Mouse (Mus musculus): ENCODE measurements around the gene Gm44596. TPM values are rescaled to one million over a fixed set of nuclear protein-coding genes. Genes with fewer than 3 reads are reported as not detected.
A peak's percentile ranks its signal among the peaks of the same experiment; 100 is the strongest.

Gene Gm44596
- polyA plus RNA-seq, 1 experiment from 2014 or later, result not detected

DNA sequence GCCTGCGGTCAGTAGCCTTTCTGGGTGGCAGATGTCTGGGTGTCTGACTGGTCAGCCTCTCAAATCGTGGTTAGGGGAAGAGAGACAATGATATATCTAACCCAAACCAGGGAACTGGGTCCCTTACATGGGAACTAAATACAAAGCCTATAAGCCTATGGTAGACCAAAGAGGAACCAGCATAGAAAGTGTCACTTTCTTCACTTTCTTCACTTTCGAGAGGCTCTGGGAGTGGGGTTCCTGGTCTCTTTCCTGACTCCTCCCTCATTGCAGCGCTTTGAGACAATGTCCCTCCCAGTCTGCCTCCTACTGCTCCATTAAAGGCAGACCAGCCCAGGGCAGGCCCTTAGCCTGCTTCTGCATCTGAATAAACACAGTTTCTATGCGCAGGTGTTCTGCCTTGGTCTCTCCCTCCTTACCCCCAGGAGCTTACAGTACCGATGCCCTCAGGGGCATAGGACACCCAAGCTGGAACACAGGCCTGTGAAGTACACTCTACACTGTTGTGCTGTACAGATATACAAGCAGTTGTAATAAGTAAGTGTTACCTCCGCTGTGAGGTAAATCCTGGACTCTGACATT is 33.3 kb downstream of the Gm44596 start:
- no peak overlapping the region for H3K9ac ChIP-seq (replicated peaks; ENCODE audit: low read depth)
- H3K27me3 ChIP-seq (replicated peaks; ENCODE audit: insufficient read depth, low read length), result no peaks in the 10 kb centered on the region
- no peak overlapping the region for H3K27ac ChIP-seq (ENCODE audit: low read length)
- H3K9me3 ChIP-seq (ENCODE audit: low read length), result no peaks in the 10 kb centered on the region
- DNase-seq (ENCODE audit: low spot score) (no peak), ATAC-seq (no peak)
- no peak overlapping the region for H3K4me2 ChIP-seq (replicated peaks; ENCODE audit: low read depth, low read length)
- no peaks in the 10 kb centered on the region for H3K4me1 ChIP-seq (ENCODE audit: insufficient read depth, low read depth, low read length)
- 89% methylated on average over 7 of the region's 7 CpGs for WGBS
- TF ChIP-seq EP300 (IDR thresholded peaks at IDR 0.05), result no peak
- no peak for TF ChIP-seq CTCF (IDR thresholded peaks at IDR 0.05)
- H3K36me3 ChIP-seq (ENCODE audit: insufficient read depth, low read length), result peaks cover 23% of the 10 kb centered on the region; the same call in 1 of the 2 replicates
- no peak overlapping the region for H3K4me3 ChIP-seq (ENCODE audit: low read depth, low read length)

DNA sequence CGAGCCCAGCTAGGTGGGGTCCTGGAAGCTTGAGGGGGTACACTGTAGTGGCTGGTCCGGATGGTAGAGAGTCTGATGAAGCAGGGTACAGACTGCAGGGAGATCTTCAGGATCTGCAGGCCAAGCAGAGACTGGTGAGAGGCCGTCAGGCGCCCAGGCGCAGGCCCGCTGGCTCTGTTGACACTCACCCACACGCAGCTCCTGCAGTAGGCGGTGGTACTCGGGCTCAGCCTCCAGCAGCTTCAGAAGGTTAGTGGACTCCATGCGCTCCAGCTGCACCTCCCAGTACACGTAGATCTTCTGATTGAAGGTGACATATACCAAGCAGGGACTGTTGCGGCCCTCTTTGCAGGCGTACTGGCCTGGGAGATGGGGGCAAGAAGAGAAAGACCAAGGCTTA is 35.0 kb downstream of the Gm44596 start:
- H3K27me3 ChIP-seq (replicated peaks; ENCODE audit: insufficient read depth, low read length), result no peaks in the 10 kb centered on the region
- TF ChIP-seq CTCF (IDR thresholded peaks at IDR 0.05) (no peak), EP300 (IDR thresholded peaks at IDR 0.05) (no peak)
- H3K4me1 ChIP-seq (ENCODE audit: insufficient read depth, low read depth, low read length), result no peaks in the 10 kb centered on the region
- DNase-seq (ENCODE audit: low spot score) (no peak), ATAC-seq (no peak)
- 89% methylated on average over 13 of the region's 13 CpGs for WGBS
- H3K27ac ChIP-seq (ENCODE audit: low read length), result no peak overlapping the region
- H3K9ac ChIP-seq (replicated peaks; ENCODE audit: low read depth), result no peak overlapping the region
- H3K4me3 ChIP-seq (ENCODE audit: low read depth, low read length), result no peak overlapping the region
- H3K4me2 ChIP-seq (replicated peaks; ENCODE audit: low read depth, low read length), result no peak overlapping the region
- no peaks in the 10 kb centered on the region for H3K9me3 ChIP-seq (ENCODE audit: low read length)
- H3K36me3 ChIP-seq (ENCODE audit: insufficient read depth, low read length), result peaks cover 23% of the 10 kb centered on the region; the same call in 1 of the 2 replicates

DNA sequence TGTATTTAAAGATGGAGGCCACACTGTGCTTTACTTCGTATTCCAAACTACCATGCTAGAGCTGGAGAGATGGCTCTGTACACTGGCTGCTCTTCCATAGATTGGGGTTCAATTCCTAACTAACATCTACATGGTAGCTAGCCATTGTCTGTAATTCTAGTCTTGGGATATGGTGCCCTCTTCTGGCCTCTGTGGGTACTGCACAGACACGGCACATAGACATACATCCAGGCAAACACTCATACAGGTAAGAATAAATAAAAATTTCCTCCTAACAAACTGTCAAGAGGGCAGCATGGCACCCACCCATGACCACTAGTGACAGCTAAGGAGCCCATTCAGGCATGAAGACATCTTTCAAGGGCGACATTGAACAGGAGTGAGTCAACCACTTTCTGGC is 35.8 kb downstream of the Gm44596 start:
- H3K9me3 ChIP-seq (ENCODE audit: low read length), result no peaks in the 10 kb centered on the region
- DNase-seq (ENCODE audit: low spot score), result peak; percentile 65
- H3K27me3 ChIP-seq (replicated peaks; ENCODE audit: insufficient read depth, low read length), result no peaks in the 10 kb centered on the region
- no peak overlapping the region for H3K4me2 ChIP-seq (replicated peaks; ENCODE audit: low read depth, low read length)
- H3K9ac ChIP-seq (replicated peaks; ENCODE audit: low read depth), result no peak overlapping the region
- H3K27ac ChIP-seq (ENCODE audit: low read length), result no peak overlapping the region
- ATAC-seq, result peak; percentile 69
- no peaks in the 10 kb centered on the region for H3K4me1 ChIP-seq (ENCODE audit: insufficient read depth, low read depth, low read length)
- H3K36me3 ChIP-seq (ENCODE audit: insufficient read depth, low read length), result peaks cover 23% of the 10 kb centered on the region; the same call in 1 of the 2 replicates
- 12% methylated on average over 3 of the region's 3 CpGs for WGBS
- TF ChIP-seq CTCF (IDR thresholded peaks at IDR 0.05) (peak; percentile 94), EP300 (IDR thresholded peaks at IDR 0.05) (no peak)
- no peak overlapping the region for H3K4me3 ChIP-seq (ENCODE audit: low read depth, low read length)

DNA sequence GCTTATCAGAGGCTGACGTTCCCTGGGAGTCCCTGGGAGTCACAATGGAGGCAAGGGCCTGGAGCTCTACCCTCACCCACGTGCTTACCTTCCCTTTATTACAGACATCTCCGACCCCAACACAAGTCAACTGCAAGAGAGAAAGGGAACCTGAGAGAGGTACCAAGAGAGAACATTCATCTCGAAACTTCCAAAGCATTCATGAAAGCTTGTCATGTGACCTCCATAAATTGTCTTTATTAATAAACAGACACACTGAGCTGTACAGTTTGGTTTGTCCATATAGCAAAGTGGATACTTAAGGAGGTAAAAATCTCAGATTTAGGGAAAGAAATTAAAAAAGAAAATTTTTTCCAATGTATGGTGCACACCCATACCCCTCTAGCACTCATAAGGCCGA is 40.9 kb downstream of the Gm44596 start:
- Histone ChIP-seq H3K4me3 (ENCODE audit: low read depth, low read length) (no peak overlapping the region), H3K36me3 (ENCODE audit: insufficient read depth, low read length) (0 out of 2 replicates have a peak, but pooled peaks cover 12% of the 10 kb centered on the region), H3K4me2 (replicated peaks; ENCODE audit: low read depth, low read length) (no peak overlapping the region), H3K9ac (replicated peaks; ENCODE audit: low read depth) (no peak overlapping the region), H3K27me3 (replicated peaks; ENCODE audit: insufficient read depth, low read length) (no peaks in the 10 kb centered on the region), H3K4me1 (ENCODE audit: insufficient read depth, low read depth, low read length) (no peaks in the 10 kb centered on the region), H3K9me3 (ENCODE audit: low read length) (no peaks in the 10 kb centered on the region), H3K27ac (ENCODE audit: low read length) (no peak overlapping the region)
- no peak for ATAC-seq
- TF ChIP-seq CTCF (IDR thresholded peaks at IDR 0.05), result no peak
- TF ChIP-seq EP300 (IDR thresholded peaks at IDR 0.05), result no peak
- DNase-seq (ENCODE audit: low spot score), result no peak
- WGBS, result 78% methylated on average over 5 of the region's 5 CpGs

DNA sequence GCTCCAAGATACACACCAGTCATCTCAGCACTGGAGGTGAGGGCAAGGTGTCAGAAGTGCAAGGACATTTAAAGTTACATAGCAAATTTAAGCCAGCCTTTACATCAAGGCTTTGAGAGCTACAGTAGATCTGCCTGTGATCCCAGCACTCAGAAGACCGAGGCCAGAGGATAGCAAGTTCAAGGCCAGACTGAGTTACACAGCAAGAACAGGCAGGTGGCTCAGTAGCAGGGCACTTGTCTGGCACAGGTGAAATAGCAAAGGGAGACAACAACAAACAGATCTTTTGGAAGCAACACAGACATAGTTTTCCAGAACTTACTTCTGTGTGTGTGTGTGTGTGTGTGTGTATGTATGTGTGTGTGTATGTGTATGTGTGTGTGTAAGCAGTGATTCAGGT is 42.8 kb downstream of the Gm44596 start:
- no peak overlapping the region for H3K4me3 ChIP-seq (ENCODE audit: low read depth, low read length)
- TF ChIP-seq CTCF (IDR thresholded peaks at IDR 0.05) (no peak), EP300 (IDR thresholded peaks at IDR 0.05) (no peak)
- no peak for ATAC-seq
- H3K27ac ChIP-seq (ENCODE audit: low read length), result no peak overlapping the region
- H3K9ac ChIP-seq (replicated peaks; ENCODE audit: low read depth), result no peak overlapping the region
- no peaks in the 10 kb centered on the region for H3K36me3 ChIP-seq (ENCODE audit: insufficient read depth, low read length)
- 89% methylated on average over 1 of the region's 1 CpGs for WGBS
- no peak overlapping the region for H3K4me2 ChIP-seq (replicated peaks; ENCODE audit: low read depth, low read length)
- H3K4me1 ChIP-seq (ENCODE audit: insufficient read depth, low read depth, low read length), result no peaks in the 10 kb centered on the region
- no peaks in the 10 kb centered on the region for H3K27me3 ChIP-seq (replicated peaks; ENCODE audit: insufficient read depth, low read length)
- H3K9me3 ChIP-seq (ENCODE audit: low read length), result no peaks in the 10 kb centered on the region
- DNase-seq (ENCODE audit: low spot score), result no peak

DNA sequence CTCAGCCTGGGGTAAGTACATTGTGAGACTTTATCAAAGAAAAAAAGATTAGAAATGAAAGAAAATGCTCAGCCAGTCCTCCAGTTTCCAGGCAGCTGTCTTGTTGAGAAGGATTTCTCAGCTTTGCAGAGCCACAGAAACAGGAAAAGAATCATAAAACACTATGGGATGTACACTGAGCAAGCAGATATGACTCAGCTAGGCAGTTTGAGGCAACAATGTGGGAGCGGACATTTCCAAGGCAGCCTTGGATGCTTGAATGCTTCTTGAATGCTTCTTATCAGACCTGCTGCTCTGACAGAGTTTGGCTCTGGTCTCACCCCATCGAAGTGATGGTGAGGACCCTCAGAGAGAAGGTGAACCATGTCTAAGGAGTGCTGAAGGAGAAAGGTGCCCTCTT is 45.7 kb downstream of the Gm44596 start:
- no peaks in the 10 kb centered on the region for H3K36me3 ChIP-seq (ENCODE audit: insufficient read depth, low read length)
- H3K27me3 ChIP-seq (replicated peaks; ENCODE audit: insufficient read depth, low read length), result no peaks in the 10 kb centered on the region
- no peak overlapping the region for H3K4me2 ChIP-seq (replicated peaks; ENCODE audit: low read depth, low read length)
- no peaks in the 10 kb centered on the region for H3K9me3 ChIP-seq (ENCODE audit: low read length)
- DNase-seq (ENCODE audit: low spot score), result no peak
- H3K4me1 ChIP-seq (ENCODE audit: insufficient read depth, low read depth, low read length), result no peaks in the 10 kb centered on the region
- no peak for ATAC-seq
- no peak overlapping the region for H3K9ac ChIP-seq (replicated peaks; ENCODE audit: low read depth)
- no peak for TF ChIP-seq EP300 (IDR thresholded peaks at IDR 0.05)
- H3K4me3 ChIP-seq (ENCODE audit: low read depth, low read length), result no peak overlapping the region
- no peak overlapping the region for H3K27ac ChIP-seq (ENCODE audit: low read length)
- 74% methylated on average over 2 of the region's 2 CpGs for WGBS

DNA sequence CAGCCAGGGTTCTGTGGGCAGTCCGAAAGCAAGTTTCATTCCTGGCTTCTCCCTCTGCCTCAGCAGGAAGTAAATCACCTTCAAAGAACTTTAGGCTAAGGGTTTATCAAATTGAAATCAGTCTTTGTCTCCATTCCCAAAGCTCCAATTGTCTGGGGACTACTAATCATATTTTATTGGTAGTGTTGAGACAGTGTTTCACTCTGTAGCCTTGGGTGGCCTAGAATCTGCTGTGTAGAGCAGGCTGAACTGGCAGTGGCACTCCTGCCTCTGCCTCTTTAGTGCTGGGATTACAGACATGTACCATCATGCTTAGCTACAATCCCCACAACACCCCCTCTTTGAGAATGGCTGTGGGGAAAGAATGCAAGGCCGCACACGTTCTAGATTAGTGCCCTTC is 46.2 kb downstream of the Gm44596 start:
- DNase-seq (ENCODE audit: low spot score) (no peak), ATAC-seq (no peak)
- Histone ChIP-seq H3K27ac (ENCODE audit: low read length) (no peak overlapping the region), H3K4me1 (ENCODE audit: insufficient read depth, low read depth, low read length) (no peaks in the 10 kb centered on the region), H3K9ac (replicated peaks; ENCODE audit: low read depth) (no peak overlapping the region), H3K9me3 (ENCODE audit: low read length) (no peaks in the 10 kb centered on the region), H3K4me2 (replicated peaks; ENCODE audit: low read depth, low read length) (no peak overlapping the region), H3K27me3 (replicated peaks; ENCODE audit: insufficient read depth, low read length) (no peaks in the 10 kb centered on the region), H3K36me3 (ENCODE audit: insufficient read depth, low read length) (no peaks in the 10 kb centered on the region), H3K4me3 (ENCODE audit: low read depth, low read length) (no peak overlapping the region)
- WGBS, result 89% methylated on average over 3 of the region's 3 CpGs
- TF ChIP-seq EP300 (IDR thresholded peaks at IDR 0.05) (no peak), CTCF (IDR thresholded peaks at IDR 0.05) (no peak)
